Mouse (Mus musculus) ES-Bruce4 (cell line): ENCODE measurements around the gene Rbbp6. TPM values are rescaled to one million over a fixed set of nuclear protein-coding genes. Genes with fewer than 3 reads are reported as not detected.

ENCODE experiments used
- H3K27ac ChIP-seq: 2 replicates; pipeline ENCODE4 v1.5.1; 2012; ENCODE audit warnings: low read length, inconsistent platforms; ENCODE audit not compliant: insufficient read depth
- H3K27me3 ChIP-seq: 2 replicates; pipeline ENCODE4 v1.6.1; 2012; ENCODE audit warnings: mild to moderate bottlenecking, low read length, inconsistent platforms; ENCODE audit not compliant: control insufficient read depth, poor library complexity, insufficient read depth, severe bottlenecking
- H3K36me3 ChIP-seq: 2 replicates; pipeline ENCODE4 v1.6.1; 2012; ENCODE audit warnings: inconsistent platforms, mild to moderate bottlenecking, low read length, moderate library complexity; ENCODE audit not compliant: control insufficient read depth, poor library complexity, insufficient read depth, severe bottlenecking
- H3K4me1 ChIP-seq: one replicate; pipeline ENCODE4 v1.8.1; 2011; ENCODE audit warnings: low read length; ENCODE audit not compliant: control insufficient read depth, insufficient read depth
- H3K4me3 ChIP-seq: 2 replicates; pipeline ENCODE4 v1.5.1; 2011; ENCODE audit warnings: low read depth, mild to moderate bottlenecking, low read length
- H3K9ac ChIP-seq: 2 replicates; pipeline ENCODE4 v1.6.1; 2012; ENCODE audit warnings: low read depth, mild to moderate bottlenecking, inconsistent platforms; ENCODE audit not compliant: poor library complexity, severe bottlenecking
- H3K9me3 ChIP-seq: replicated peaks from 2 replicates; pipeline ENCODE4 v1.6.1; 2012; ENCODE audit warnings: mild to moderate bottlenecking, low read length, inconsistent platforms; ENCODE audit not compliant: control insufficient read depth, poor library complexity, insufficient read depth, severe bottlenecking
- CTCF ChIP-seq: IDR thresholded peaks from one replicate; pipeline ENCODE4 v1.8.1; 2011; ENCODE audit warnings: low read depth, low read length
- EP300 ChIP-seq: IDR thresholded peaks from 2 replicates; pipeline ENCODE4 v1.6.1; 2011; ENCODE audit warnings: low read depth, low read length; ENCODE audit not compliant: insufficient read depth
- POLR2A ChIP-seq: IDR thresholded peaks from one replicate; pipeline ENCODE4 v1.8.1; 2011; ENCODE audit warnings: low read length; ENCODE audit not compliant: insufficient read depth
- polyA plus RNA-seq: library from polyadenylated mRNA; stranded (reverse); fragments of >200 nt; gene quantifications from 2 replicates; pipeline ENCODE4 v1.2.4, GENCODE M21; 2011; ENCODE audit warnings: low read depth; ENCODE audit not compliant: missing spikeins, insufficient read depth, insufficient read length

Gene Rbbp6
- 101 and 105 TPM in 2 replicates for polyA plus RNA-seq

- H3K9ac ChIP-seq = no peak within 1 kb of the TSS
- H3K27me3 ChIP-seq = no peaks in the 10 kb centered on the region
- H3K27ac ChIP-seq = no peak within 1 kb of the TSS
- no peak for TF ChIP-seq POLR2A
- no peak for TF ChIP-seq CTCF
- no peak for TF ChIP-seq EP300
- H3K9me3 ChIP-seq = no peaks in the 10 kb centered on the region
- no peaks in the 10 kb centered on the region for H3K4me1 ChIP-seq
- no peak within 1 kb of the TSS for H3K4me3 ChIP-seq
- no peaks in the 10 kb centered on the region for H3K36me3 ChIP-seq
Measured at GRCm38 (mm10) chr7:122965386-122965785, at the start of gene Rbbp6. TSS of gene Rbbp6 (plus strand) at chr7:122965686.

- TF ChIP-seq CTCF (no peak), EP300 (no peak), POLR2A (no peak)
- Histone ChIP-seq H3K9ac (no peak overlapping the region), H3K36me3 (no peaks in the 10 kb centered on the region), H3K27ac (no peak overlapping the region), H3K9me3 (no peaks in the 10 kb centered on the region), H3K27me3 (no peaks in the 10 kb centered on the region), H3K4me1 (no peaks in the 10 kb centered on the region), H3K4me3 (no peak overlapping the region)
Measured at GRCm38 (mm10) chr7:122919728-122920582, 45.5 kb upstream of the Rbbp6 start.

GRCm38 (mm10) chr7:122921537-122921936 lies 43.9 kb upstream of the Rbbp6 start:
- H3K9ac ChIP-seq = no peak overlapping the region
- no peaks in the 10 kb centered on the region for H3K4me1 ChIP-seq
- no peak for TF ChIP-seq POLR2A
- peak; percentile 48 for TF ChIP-seq CTCF
- no peak for TF ChIP-seq EP300
- no peaks in the 10 kb centered on the region for H3K36me3 ChIP-seq
- H3K27me3 ChIP-seq = no peaks in the 10 kb centered on the region
- H3K9me3 ChIP-seq = no peaks in the 10 kb centered on the region
- H3K27ac ChIP-seq = no peak overlapping the region
- no peak overlapping the region for H3K4me3 ChIP-seq

- H3K4me3 ChIP-seq = no peak overlapping the region
- no peak overlapping the region for H3K9ac ChIP-seq
- H3K4me1 ChIP-seq = no peaks in the 10 kb centered on the region
- no peak overlapping the region for H3K27ac ChIP-seq
- no peak for TF ChIP-seq CTCF
- TF ChIP-seq POLR2A = no peak
- no peak for TF ChIP-seq EP300
- H3K36me3 ChIP-seq = no peaks in the 10 kb centered on the region
- no peaks in the 10 kb centered on the region for H3K9me3 ChIP-seq
- H3K27me3 ChIP-seq = no peaks in the 10 kb centered on the region
Measured at GRCm38 (mm10) chr7:122924256-122924655, 41.2 kb upstream of the Rbbp6 start.

GRCm38 (mm10) chr7:122930494-122930893 lies 35.0 kb upstream of the Rbbp6 start:
- Histone ChIP-seq H3K4me1 (no peaks in the 10 kb centered on the region), H3K36me3 (no peaks in the 10 kb centered on the region), H3K9me3 (no peaks in the 10 kb centered on the region), H3K27ac (no peak overlapping the region), H3K9ac (no peak overlapping the region), H3K4me3 (no peak overlapping the region), H3K27me3 (no peaks in the 10 kb centered on the region)
- TF ChIP-seq POLR2A (no peak), CTCF (no peak), EP300 (no peak)

- no peaks in the 10 kb centered on the region for H3K27me3 ChIP-seq
- no peaks in the 10 kb centered on the region for H3K36me3 ChIP-seq
- no peak overlapping the region for H3K27ac ChIP-seq
- TF ChIP-seq EP300 (no peak), POLR2A (no peak), CTCF (no peak)
- no peaks in the 10 kb centered on the region for H3K4me1 ChIP-seq
- H3K9me3 ChIP-seq = no peaks in the 10 kb centered on the region
- no peak overlapping the region for H3K9ac ChIP-seq
- H3K4me3 ChIP-seq = no peak overlapping the region
Measured at GRCm38 (mm10) chr7:122932171-122932570, 33.3 kb upstream of the Rbbp6 start.
